Mouse (Mus musculus) brain, embryonic 18.5 days (tissue): Measurements from ENCODE around the gene Tubg1.
"Not testable (repeated sequence)": the region's sequence is repeated elsewhere in the genome, so short reads cannot be mapped to it uniquely, and the experiment has no call there.

Experiments used
- DNase-seq: peaks from one replicate; pipeline ENCODE4 v3.0.0-alpha.2; 2012; ENCODE audit warnings: low read depth, low spot score

The Tubg1 gene

DNA sequence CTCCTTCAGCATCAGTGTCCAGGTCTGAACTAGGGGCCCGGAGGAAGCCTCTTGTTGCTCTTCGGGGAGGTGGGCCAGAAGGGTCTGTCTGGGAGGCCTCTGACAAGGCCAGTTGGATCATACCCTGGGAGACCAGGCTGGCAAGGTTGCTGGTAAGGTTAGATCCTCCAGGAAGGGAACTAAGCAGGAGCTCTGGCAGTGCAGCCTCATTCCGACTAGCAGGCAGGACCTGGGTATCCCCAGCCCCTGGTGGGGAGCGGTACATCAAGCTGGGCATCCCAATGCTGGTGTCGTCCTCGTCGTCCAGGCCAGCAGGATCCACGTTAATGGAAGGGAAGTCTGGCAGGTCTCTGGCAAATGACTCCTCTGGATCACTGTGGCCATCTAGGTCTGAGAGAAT is 21.5 kb upstream of the Tubg1 start:
- no peak for DNase-seq

DNA sequence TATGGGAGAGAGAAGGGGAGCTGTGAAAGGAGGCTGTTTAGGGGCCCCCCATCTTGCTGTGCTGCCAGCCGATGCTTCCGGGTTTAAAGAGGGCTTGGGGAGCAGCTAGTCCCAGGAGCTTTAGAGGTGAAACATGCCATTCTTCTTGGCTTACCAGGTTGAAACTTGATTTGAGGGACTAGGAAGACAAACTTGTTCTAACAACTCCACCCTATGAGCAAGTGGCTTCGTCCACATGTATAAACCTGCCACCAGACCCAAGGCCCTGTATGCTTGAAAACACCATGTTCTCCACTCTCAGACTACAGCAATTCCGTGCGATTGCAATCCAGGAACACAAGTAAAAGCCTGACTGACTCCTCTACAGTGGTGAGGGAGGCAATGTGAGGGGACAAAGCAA is 16.7 kb upstream of the Tubg1 start:
- no peak for DNase-seq

DNA sequence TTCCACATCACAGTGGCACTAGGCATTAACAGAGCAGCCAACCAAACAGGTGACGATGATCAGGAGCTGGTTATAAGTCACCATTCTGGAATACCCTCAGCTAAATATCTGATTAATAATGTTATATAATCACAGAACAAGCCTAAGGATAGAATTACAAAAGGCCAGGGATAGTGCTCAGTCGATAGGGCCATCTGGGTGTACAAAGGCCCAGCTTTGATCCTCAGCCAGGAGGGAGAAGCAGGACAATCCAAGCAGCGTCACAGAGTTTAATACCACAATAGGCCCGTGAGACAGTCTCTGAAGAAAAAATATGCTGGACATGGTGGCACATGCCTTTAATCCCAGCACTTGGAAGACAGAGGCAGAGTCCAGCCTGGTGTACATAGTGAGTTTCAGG is 10.4 kb upstream of the Tubg1 start:
- no peak for DNase-seq

DNA sequence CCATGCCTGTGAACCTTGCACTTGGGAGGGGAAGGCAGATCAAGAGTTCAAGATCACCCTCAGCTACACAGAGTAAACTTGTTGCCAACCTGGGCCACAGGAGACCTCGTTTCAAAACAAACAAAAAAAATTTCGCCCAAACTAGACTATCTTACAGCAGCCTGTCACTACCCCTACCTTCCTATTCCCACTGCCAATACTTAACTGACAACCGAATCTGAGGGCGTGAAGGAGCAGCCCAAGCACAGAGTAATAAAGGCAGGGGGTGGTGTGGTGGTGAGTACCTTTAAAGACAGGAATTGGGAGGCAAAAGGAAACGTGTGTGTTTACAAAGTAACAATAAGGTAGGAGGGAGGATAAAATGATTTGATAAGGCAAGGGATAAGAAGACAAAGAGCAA is 9.0 kb upstream of the Tubg1 start:
- no peak for DNase-seq

DNA sequence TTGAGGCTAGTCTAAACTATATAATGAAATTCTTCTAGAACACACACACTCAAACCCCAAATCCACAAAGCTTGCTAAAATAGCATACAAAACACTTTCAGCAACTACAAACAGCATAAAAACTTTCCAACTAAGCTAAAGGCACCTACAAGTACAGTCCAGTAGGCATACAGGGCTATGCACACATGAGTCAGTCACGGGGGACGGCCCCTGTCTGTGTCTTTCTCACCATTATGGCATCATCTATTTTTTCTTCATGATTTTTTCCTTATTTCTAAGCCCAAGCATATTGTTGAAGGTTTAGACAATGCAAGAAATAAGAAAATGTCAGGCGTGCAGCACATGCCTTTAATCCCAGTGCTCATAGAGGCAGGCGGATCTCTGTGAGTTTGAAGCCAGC is 8.6 kb upstream of the Tubg1 start:
- DNase-seq: no peak

DNA sequence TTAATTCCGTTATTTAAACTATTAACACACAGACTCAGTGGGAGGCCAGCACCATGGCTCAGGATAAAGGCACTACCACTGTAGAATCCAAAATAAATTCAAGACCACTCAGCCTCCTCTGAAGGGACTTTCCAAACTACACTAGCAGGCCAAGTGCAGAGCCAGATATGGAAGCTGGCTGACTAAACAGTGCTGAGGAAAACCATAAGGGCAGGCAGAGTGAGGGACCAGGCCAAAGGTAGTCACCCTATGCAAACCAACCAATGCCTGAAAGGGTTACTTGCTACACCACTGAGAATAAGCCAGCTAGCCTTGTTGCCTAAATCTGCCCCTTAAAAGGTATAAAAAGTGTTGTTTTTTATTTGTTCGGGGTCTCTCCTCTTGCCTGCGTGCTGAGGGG is 7.6 kb upstream of the Tubg1 start:
- no peak for DNase-seq

DNA sequence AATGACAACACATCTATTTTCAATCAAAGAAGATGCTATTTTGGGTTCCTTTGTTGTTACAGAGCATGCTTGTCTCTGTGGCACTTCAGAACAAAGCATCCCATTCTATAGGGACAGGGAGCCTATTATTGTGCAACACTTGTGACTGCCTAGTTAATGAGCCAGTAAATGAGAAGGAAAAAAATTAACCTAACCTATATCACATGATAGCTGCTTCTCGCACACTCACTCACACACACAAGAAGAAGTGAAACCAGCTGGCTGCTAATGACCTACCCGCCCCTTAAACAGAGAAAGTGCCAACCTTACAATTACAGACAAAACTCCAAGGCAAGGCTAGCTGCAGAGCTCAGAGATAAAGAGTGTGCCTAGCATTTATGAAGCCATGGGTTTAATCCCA is 4.2 kb upstream of the Tubg1 start:
- DNase-seq: no peak

DNA sequence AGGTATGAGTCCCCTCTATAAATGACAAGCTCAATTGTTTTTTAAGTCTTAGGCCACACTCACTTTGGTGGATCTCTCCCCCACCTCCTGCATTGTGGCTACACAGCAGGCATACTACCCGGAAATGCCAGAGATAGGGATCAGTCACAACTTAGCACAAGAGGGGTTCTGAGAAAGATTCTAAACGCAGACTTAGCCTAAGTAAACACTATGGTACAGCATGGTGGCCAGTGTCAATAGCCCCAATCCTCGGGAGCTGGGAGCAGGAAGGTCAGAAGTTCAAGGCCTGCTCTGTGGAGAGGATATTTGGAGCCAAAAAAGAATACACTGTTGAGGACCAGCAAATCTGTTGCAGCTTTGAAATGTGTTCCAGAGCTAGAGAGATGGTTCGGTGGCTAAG is 1.6 kb upstream of the Tubg1 start:
- DNase-seq: no peak

DNA sequence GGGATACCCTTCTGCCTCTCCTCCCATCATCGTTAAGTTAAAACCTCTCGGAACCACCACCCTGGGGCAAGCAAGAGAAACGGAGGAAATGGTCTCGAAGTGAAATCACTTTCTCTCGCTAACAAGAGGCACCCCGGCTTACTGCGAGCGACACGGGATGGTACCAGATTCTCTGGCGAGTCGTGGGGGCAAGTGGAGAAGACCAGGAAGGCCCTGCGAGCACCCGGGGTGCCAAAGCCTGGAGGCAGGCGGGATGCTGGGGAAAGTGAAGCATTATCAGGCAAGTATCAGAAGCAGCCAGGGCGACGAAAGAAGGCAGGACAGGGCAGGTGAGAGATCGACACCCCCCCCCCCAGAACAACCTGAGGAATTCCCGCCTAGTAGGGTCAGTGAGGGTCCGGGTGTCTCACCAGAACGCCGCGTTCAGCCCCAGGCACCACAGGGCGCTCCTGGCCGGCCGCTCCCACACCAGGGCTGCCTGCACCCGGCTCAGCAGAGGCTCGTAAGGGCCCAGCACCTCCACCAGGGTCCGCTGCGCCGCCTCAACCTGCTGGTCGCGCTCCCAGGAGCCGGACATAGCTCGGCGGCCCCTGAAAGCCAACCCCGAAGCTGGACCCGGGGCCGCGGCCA is 492 bp upstream of the Tubg1 start:
- no peak for DNase-seq

DNA sequence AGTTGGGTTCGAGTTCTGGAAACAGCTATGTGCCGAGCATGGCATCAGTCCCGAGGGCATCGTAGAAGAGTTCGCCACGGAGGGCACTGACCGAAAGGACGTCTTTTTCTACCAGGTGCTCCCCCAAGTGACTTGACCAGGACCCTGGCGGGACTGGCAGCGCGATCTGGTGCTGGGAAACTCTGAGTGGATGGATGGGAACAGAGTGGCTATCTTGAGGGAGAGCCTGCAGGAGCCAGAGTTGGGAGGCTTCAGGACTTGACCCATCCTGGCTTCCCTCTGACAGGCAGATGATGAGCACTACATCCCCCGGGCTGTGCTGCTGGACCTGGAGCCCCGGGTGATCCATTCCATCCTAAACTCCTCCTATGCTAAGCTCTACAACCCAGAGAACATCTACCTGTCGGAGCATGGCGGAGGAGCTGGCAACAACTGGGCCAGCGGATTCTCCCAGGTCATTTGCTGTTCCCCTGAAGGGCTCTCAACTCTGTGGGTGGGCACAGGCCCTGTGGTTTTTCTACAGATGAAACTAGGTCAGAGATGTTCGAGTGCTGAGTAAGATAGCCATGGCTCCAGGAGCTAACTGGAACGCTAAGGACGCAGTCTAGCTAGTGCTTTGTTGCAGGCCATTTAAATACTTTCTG is 929 bp downstream of the Tubg1 start:
- no peak for DNase-seq

DNA sequence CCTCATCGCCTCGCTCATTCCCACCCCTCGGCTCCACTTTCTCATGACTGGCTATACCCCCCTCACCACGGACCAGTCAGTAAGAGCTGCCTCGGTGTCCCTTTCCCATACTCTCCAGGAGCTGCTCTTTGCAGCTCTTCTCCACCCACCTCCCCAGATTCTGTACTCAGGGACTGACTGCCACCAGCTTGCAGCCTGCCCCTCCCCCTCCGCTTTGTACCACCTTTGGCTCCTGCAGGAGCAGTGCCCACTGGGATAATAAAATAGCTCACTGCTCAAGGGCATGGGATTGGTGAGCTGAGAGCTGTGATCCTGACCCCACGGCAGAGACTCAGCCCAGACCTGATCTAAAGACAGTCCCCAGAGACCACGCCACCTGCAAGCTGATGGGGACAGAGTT is 4.8 kb downstream of the Tubg1 start:
- DNase-seq: not testable (repeated sequence)

DNA sequence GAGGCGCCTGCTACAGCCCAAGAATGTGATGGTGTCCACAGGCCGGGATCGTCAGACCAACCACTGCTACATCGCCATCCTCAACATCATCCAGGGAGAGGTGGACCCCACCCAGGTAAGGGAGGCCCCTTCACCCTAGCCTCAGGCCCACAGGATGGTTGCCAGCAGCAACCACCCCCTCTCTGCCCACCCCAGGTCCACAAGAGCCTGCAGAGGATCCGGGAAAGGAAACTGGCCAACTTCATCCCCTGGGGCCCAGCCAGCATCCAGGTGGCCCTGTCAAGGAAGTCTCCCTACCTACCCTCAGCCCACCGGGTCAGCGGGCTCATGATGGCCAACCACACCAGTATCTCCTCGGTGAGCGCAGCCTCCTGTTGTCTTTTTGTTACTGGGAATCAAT is 5.3 kb downstream of the Tubg1 start:
- DNase-seq: not testable (repeated sequence)

DNA sequence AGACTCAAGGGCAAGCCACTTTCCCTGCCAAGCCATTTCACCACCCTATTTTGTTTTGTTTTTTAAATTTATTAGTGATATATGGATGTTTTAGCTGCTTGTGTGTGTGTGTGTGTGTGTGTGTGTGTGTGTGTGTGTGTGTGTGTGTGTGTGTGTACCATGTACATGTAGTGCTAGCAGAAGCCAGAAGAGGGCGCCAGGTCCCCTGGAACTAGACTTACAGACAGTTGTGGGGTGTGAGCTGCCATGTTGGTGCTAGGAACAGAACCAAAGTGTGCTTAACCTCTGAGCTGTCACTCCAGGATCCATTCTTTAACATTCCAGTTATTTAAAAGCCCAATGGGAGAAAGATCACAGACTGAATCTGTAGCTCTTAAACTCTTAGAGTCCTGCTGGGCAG is 7.3 kb downstream of the Tubg1 start:
- no peak for DNase-seq

DNA sequence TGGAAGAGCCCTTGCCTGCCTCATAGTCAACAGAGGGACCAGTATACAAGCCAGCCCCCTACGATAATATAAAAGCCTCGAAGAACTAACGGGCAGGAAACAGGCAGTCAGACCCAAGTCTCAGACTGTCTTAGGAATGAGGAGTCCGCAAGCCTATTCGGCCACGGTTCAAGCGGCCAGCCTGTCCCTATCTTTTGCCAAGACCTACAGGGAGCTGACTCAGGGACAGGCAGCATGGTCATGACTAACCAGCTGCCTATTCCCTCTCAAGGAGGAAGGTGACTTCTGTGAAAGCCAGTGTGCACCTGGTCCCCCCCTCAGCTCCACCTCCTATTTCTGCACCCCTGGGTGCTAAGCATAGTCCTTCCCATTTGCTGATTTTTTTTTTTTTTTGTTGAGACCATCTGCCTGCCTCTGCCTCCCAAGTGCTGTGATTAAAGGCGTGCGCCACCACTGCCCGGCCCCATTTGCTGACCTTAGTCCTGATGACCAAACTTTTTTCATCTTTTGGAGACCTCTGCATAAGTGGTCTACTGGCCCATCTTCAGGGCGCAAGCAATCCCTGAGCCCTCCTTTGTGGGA is 9.3 kb downstream of the Tubg1 start:
- no peak for DNase-seq

DNA sequence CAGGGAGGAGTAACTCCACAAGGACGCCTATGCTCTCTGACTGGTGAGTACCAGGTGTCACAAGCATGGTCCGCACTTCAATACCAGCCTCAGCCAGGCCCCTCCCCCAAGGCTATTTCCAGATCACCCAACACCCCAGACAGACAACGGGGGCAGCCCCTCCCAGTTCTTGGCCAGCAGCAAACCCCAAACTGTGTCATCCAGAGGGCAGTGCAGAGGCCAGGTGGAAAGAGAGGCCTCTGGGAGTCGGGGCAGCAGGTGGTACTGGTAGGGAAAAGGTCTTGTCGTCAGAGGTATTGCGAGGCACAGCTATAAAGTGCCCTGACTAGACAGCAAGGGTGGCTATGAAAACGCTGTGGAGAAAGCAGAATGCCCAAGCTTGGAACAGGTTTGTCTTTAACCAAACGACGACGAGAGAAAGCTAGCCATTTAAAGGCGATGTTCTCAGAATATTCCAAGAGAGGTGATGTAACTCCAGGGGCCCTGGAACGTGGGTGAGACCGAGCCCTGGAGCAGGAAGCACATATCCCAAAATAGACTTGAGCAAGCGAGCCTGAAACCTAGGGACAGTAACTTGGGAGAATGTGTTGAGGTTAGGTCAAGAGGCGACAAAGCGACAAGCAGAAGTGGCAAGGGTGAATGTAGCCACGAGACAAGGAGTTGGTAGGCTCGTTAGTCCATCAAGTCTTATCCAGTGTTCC is 10.5 kb downstream of the Tubg1 start:
- no peak for DNase-seq

DNA sequence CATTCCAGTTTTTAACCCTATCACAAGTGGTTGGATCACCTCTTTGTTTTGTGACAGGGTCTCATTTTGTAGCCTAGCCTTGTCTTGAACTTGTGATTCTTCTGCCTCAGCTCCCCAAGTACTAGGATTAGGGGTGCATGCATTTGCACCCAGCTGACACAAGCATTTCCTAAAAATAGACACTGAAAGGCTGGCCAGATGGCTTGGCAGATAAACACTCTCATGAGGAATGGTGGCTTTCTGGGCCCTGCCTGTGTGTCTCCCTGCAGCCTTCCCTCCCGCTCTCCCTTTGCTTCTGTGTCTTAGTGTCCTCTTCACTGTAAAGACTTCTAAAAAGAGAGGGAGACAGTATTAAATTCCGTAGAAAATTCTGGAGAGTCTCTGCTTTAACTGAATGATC is 11.4 kb downstream of the Tubg1 start:
- no peak for DNase-seq

DNA sequence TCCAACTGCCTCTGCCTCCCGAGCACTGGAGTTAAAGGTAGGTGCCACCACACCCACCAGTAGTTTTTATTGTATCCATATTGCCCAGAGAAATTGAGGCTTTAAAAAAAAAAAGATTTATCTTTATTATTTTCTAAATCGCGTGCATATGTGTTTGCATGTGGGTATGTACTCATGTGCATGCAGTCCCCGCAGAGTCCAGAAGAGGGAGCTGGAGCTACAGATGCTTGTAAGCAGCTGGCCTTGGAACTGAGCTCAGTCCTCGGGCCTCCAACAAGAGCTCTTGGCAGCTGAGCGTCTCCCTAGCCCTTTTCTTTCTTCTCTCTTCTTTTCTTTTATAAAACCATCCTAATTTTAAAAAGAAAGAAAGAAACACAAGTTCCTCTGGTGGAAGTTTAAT is 12.0 kb downstream of the Tubg1 start:
- no peak for DNase-seq

DNA sequence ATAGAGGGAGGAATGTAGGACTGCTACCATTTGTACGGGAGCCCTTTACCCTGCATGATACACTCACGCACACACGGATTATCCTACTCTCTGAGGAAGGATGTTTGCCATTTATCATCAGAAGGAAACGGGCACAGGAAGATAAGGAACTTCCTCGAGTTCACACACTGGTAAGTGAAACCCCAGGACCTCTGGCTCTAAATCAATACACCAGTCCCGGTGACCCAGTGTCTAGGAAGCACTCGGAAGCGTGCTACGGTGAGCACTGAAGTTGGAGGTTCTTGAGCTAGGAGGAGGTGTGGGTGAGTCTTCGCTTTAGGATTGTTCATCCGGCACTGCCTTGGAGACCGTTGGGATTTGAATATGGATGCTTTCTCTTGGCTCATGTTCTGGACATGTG is 13.3 kb downstream of the Tubg1 start:
- DNase-seq: no peak

DNA sequence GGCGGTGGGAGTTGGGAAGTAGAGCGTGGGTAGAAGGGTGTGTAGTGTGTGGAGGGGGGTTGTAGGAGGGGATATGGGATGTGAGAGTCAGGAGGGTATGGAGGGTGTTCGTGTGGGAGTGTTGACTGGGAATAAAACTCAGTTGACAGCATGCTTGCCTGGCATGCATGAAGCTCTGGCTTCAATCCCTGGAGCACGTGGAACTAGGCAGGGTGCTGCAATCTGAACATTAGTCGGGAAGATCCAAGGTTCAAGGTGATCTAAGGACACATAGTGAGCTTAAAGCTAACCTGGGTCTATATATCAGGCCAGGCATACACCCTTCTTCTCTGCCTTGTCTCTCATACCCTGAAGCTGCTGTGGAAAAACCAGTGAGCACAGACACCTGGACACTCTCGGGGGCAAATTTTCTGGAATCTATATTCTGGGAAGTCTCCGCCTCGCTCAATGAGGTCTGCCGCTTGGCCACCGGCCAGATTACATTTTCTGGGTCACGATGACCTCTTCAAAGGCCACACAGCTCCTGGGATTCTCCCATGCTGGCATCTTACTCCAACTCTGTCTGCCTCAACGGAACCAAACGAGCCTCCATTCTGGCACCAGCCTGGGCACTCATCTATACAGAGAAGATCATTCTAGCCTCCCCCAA is 14.6 kb downstream of the Tubg1 start:
- no peak for DNase-seq

DNA sequence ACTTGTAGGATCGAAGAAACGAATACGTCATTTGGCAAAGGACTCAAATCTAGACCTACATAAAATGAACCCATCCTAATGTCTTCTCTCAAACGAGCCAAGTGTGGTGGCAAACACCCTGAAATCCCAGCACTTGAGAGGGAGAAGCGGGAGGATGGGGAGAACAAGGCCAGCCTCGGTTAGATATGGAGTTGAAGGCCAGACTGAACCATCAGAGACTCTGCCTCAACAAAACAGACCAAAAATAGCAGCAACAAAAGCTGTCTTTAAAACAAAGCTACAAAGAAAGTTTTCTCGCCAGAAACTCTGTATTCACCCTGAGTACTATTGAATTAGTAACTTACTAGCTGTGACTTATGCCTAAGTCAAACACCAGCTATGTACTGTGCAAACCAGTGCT is 17.3 kb downstream of the Tubg1 start:
- no peak for DNase-seq

DNA sequence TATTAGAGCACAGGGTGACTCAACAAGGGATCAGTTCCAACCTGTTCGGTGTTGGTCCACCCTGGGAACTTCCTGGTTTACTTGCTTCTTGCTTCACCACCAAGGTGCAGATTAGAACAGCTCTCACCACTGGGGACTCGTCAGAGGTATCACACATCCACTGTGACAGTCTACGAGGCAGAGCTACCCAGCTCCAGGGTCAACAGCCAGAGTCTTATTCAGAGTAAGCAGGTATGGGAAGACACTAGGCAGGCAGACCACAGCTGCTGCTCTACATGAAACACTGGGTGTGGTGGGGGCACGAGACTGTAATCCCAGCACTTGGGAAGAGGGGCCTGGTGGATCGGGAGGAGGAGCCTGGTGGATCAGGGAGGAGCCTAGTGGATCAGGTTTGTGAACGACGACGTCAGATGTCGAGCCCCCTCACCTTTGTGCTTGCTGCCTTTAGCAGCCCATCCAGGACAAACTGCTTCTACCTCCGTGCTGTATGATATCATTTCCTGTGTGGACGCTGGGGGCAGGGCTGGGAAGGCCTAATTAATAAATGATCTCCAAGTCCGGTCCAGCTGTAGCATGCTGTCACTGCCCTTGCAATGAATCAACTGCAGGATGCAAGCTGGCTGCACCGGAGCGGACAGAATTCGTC is 18.9 kb downstream of the Tubg1 start:
- DNase-seq: no peak
